In genomic region chr1:83870853-83871567, GRCm38 (mm10) we compare ENCODE assay signal across 8 mouse cellular contexts.
A peak's percentile ranks its signal among the peaks of the same experiment; 100 is the strongest.
DNase-seq lines count a peak whose midpoint lies in the region; ATAC-seq and TF ChIP-seq lines count a peak whose summit lies in the region.
"Had no signal": no experiment of that assay in that cellular context is flagged by ENCODE, and none has a peak within 500 bp of the region (broad histone marks: within the 10 kb centered on the region; RNA-seq: fewer than 3 reads in every experiment).

No protein-coding gene starts in this region.

- DNase-seq in urinary bladder, postnatal 4 days (ENCODE audit: low spot score in 2 of 2): peak; percentile 22 to 62
- DNase-seq in urinary bladder, postnatal 25 days (ENCODE audit: low spot score): no peak
- peak; percentile 25 for DNase-seq in heart, postnatal 0 days (ENCODE audit: low spot score)
- no peak for DNase-seq in lung, adult 2 months
- DNase-seq in lung, postnatal 36 days: no peak
- no peak for DNase-seq in layer of hippocampus, postnatal 36 days

- no peaks in the 10 kb centered on the region for H3K27me3 ChIP-seq in heart, postnatal 0 days (ENCODE audit: control insufficient read depth, insufficient read depth, low read length)
- H3K27me3 ChIP-seq in midbrain, embryonic 12.5 days: no peaks in the 10 kb centered on the region

- no peak for TF ChIP-seq EP300 in heart, postnatal 0 days (IDR thresholded peaks at IDR 0.05; ENCODE audit: low read depth)

- TF ChIP-seq POLR2A in lung, adult 2 months (IDR thresholded peaks at IDR 0.05; ENCODE audit: borderline replicate concordance, extremely low read depth, low read depth, low read length): no peak

- 55% methylated on average over 5 of the region's 5 CpGs for WGBS in heart, postnatal 0 days
- WGBS in midbrain, embryonic 12.5 days: 69% methylated on average over 5 of the region's 5 CpGs
- WGBS in lung, adult 2 months: 65% methylated on average over 5 of the region's 5 CpGs

- H3K4me1 ChIP-seq in heart, postnatal 0 days (ENCODE audit: control insufficient read depth, insufficient read depth): no peaks in the 10 kb centered on the region
- H3K4me1 ChIP-seq in midbrain, embryonic 12.5 days: peaks cover 11% of the 10 kb centered on the region
- H3K4me1 ChIP-seq in lung, adult 2 months (ENCODE audit: control insufficient read depth, insufficient read depth, low read length): no peaks in the 10 kb centered on the region

- H3K36me3 ChIP-seq in heart, postnatal 0 days (replicated peaks; ENCODE audit: control insufficient read depth, insufficient read depth, low read length): no peaks in the 10 kb centered on the region
- no peaks in the 10 kb centered on the region for H3K36me3 ChIP-seq in midbrain, embryonic 12.5 days

- H3K27ac ChIP-seq in heart, postnatal 0 days (ENCODE audit: low read depth): no peak overlapping the region
- H3K27ac ChIP-seq in midbrain, embryonic 12.5 days (replicated peaks): no peak overlapping the region

- no peak overlapping the region for H3K4me3 ChIP-seq in heart, postnatal 0 days (ENCODE audit: low read depth, low read length)
- H3K4me3 ChIP-seq in midbrain, embryonic 12.5 days: no peak overlapping the region
- no peak overlapping the region for H3K4me3 ChIP-seq in lung, adult 2 months (replicated peaks; ENCODE audit: extremely low read depth, low read depth, low read length)
- H3K4me3 ChIP-seq: myocyte had no signal

- no peak for TF ChIP-seq CTCF in heart, postnatal 0 days (IDR thresholded peaks at IDR 0.05; ENCODE audit: low read depth)
- TF ChIP-seq CTCF in lung, adult 2 months (IDR thresholded peaks at IDR 0.05; ENCODE audit: insufficient read depth, low read length): no peak

- no peak overlapping the region for H3K4me2 ChIP-seq in heart, postnatal 0 days (ENCODE audit: low read depth, low read length)
- H3K4me2 ChIP-seq in midbrain, embryonic 12.5 days (replicated peaks): no peak overlapping the region

- peak; percentile 47; the same call in 1 of the 2 replicates for ATAC-seq in heart, postnatal 0 days (ENCODE audit: insufficient read depth, low read depth)
- ATAC-seq in midbrain, embryonic 12.5 days (ENCODE audit: low FRiP score, low read depth): peak; percentile 60; the same call in 1 of the 2 replicates

- H3K9ac ChIP-seq in heart, postnatal 0 days (replicated peaks; ENCODE audit: low read depth, low read length): no peak overlapping the region
- no peak overlapping the region for H3K9ac ChIP-seq in midbrain, embryonic 12.5 days (replicated peaks)

- H3K9me3 ChIP-seq in heart, postnatal 0 days (replicated peaks; ENCODE audit: control insufficient read depth, low read length): no peaks in the 10 kb centered on the region
- no peaks in the 10 kb centered on the region for H3K9me3 ChIP-seq in midbrain, embryonic 12.5 days

Comparison
In these comparisons a context has a peak if more than half of its experiments do, and no peak if none do; other contexts are left out.
1. DNase-seq: peak in urinary bladder, postnatal 4 days (2 of 2) and heart, postnatal 0 days (single experiment); none in urinary bladder, postnatal 25 days (single experiment), lung, adult 2 months (single experiment), lung, postnatal 36 days (single experiment) and layer of hippocampus, postnatal 36 days (0 of 2).